Mouse (Mus musculus): Measurements from ENCODE around the gene Itgb1bp2. TPM values are rescaled to one million over a fixed set of nuclear protein-coding genes. Genes with fewer than 3 reads are reported as not detected.

The Itgb1bp2 gene
- 1.2 and 2.1 TPM in 2 replicates for polyA plus RNA-seq (2015; fragmentation: Nextera tagmentation; extraction: Ambion mirVana)

- no peaks in the 10 kb centered on the region for H3K4me1 ChIP-seq (ENCODE audit: control insufficient read depth, insufficient read depth, low read length)
- no peaks in the 10 kb centered on the region for H3K9me3 ChIP-seq (replicated peaks; ENCODE audit: control insufficient read depth, low read length, poor library complexity, severe bottlenecking)
- H3K27me3 ChIP-seq (ENCODE audit: control insufficient read depth, insufficient read depth, low read depth, low read length), result no peaks in the 10 kb centered on the region
- 75% methylated on average over 4 of the region's 4 CpGs for WGBS
- no peak within 1 kb of the TSS for H3K9ac ChIP-seq (ENCODE audit: low read depth, low read length)
- no peak within 1 kb of the TSS for H3K4me3 ChIP-seq (ENCODE audit: low read depth, low read length)
- H3K4me2 ChIP-seq (ENCODE audit: low read length), result no peak within 1 kb of the TSS
- no peak for ATAC-seq
- H3K27ac ChIP-seq (ENCODE audit: low read length), result no peak within 1 kb of the TSS
- peaks cover 10% of the 10 kb centered on the region for H3K36me3 ChIP-seq (ENCODE audit: control insufficient read depth, insufficient read depth, low read length)
Measured at GRCm38 (mm10) chrX:101448886-101449475, at the start of gene Itgb1bp2. TSS of gene Itgb1bp2 (plus strand) at chrX:101449088.

- peak overlapping the region; percentile 58 for H3K4me3 ChIP-seq (ENCODE audit: low read depth, low read length)
- peaks cover 17% of the 10 kb centered on the region for H3K4me1 ChIP-seq (ENCODE audit: control insufficient read depth, insufficient read depth, low read length)
- peak overlapping the region; percentile 76 for H3K9ac ChIP-seq (ENCODE audit: low read depth, low read length)
- 0 out of 2 replicates have a peak, but pooled peaks cover 2% of the 10 kb centered on the region for H3K36me3 ChIP-seq (ENCODE audit: control insufficient read depth, insufficient read depth, low read length)
- H3K9me3 ChIP-seq (replicated peaks; ENCODE audit: control insufficient read depth, low read length, poor library complexity, severe bottlenecking), result no peaks in the 10 kb centered on the region
- H3K27ac ChIP-seq (ENCODE audit: low read length), result peak overlapping the region; percentile 91
- no peaks in the 10 kb centered on the region for H3K27me3 ChIP-seq (ENCODE audit: control insufficient read depth, insufficient read depth, low read depth, low read length)
- H3K4me2 ChIP-seq (ENCODE audit: low read length), result peak overlapping the region; percentile 61
- WGBS, result 31% methylated on average over 31 of the region's 36 CpGs
- ATAC-seq, result no peak
Measured at GRCm38 (mm10) chrX:101418946-101419724, 29.8 kb upstream of the Itgb1bp2 start.

- Histone ChIP-seq H3K4me1 (ENCODE audit: control insufficient read depth, insufficient read depth, low read length) (peaks cover 17% of the 10 kb centered on the region), H3K4me2 (ENCODE audit: low read length) (peak overlapping the region; percentile 56), H3K27ac (ENCODE audit: low read length) (peak overlapping the region; percentile 91), H3K9me3 (replicated peaks; ENCODE audit: control insufficient read depth, low read length, poor library complexity, severe bottlenecking) (no peaks in the 10 kb centered on the region), H3K36me3 (ENCODE audit: control insufficient read depth, insufficient read depth, low read length) (0 out of 2 replicates have a peak, but pooled peaks cover 2% of the 10 kb centered on the region), H3K9ac (ENCODE audit: low read depth, low read length) (peak overlapping the region; percentile 76), H3K27me3 (ENCODE audit: control insufficient read depth, insufficient read depth, low read depth, low read length) (no peaks in the 10 kb centered on the region), H3K4me3 (ENCODE audit: low read depth, low read length) (peak overlapping the region; percentile 58)
- peak; percentile 96 for ATAC-seq
- 20% methylated on average over 50 of the region's 54 CpGs for WGBS
Measured at GRCm38 (mm10) chrX:101419725-101420699, 28.9 kb upstream of the Itgb1bp2 start.

- WGBS, result 33% methylated on average over 4 of the region's 4 CpGs
- Histone ChIP-seq H3K27ac (ENCODE audit: low read length) (peak within 1 kb of the TSS; percentile 91), H3K9me3 (replicated peaks; ENCODE audit: control insufficient read depth, low read length, poor library complexity, severe bottlenecking) (no peaks in the 10 kb centered on the region), H3K4me2 (ENCODE audit: low read length) (peak within 1 kb of the TSS; percentile 56), H3K4me1 (ENCODE audit: control insufficient read depth, insufficient read depth, low read length) (peaks cover 17% of the 10 kb centered on the region), H3K9ac (ENCODE audit: low read depth, low read length) (peak within 1 kb of the TSS; percentile 76), H3K27me3 (ENCODE audit: control insufficient read depth, insufficient read depth, low read depth, low read length) (no peaks in the 10 kb centered on the region), H3K4me3 (ENCODE audit: low read depth, low read length) (peak within 1 kb of the TSS; percentile 58), H3K36me3 (ENCODE audit: control insufficient read depth, insufficient read depth, low read length) (no peaks in the 10 kb centered on the region)
- ATAC-seq, result peak; percentile 5; the same call in 1 of the 2 replicates
Measured at GRCm38 (mm10) chrX:101420700-101421095, 28.2 kb upstream of the Itgb1bp2 start, which contains the start of gene Zmym3. TSS of gene Zmym3 (minus strand) at chrX:101420849.

GRCm38 (mm10) chrX:101423462-101423861 is 25.4 kb upstream of the Itgb1bp2 start:
- Histone ChIP-seq H3K27ac (ENCODE audit: low read length) (no peak overlapping the region), H3K9me3 (replicated peaks; ENCODE audit: control insufficient read depth, low read length, poor library complexity, severe bottlenecking) (no peaks in the 10 kb centered on the region), H3K36me3 (ENCODE audit: control insufficient read depth, insufficient read depth, low read length) (no peaks in the 10 kb centered on the region), H3K4me3 (ENCODE audit: low read depth, low read length) (no peak overlapping the region), H3K4me2 (ENCODE audit: low read length) (no peak overlapping the region), H3K27me3 (ENCODE audit: control insufficient read depth, insufficient read depth, low read depth, low read length) (no peaks in the 10 kb centered on the region), H3K9ac (ENCODE audit: low read depth, low read length) (no peak overlapping the region), H3K4me1 (ENCODE audit: control insufficient read depth, insufficient read depth, low read length) (peaks cover 3% of the 10 kb centered on the region; the same call in 1 of the 2 replicates)
- ATAC-seq, result no peak
- 78% methylated on average over 2 of the region's 2 CpGs for WGBS

GRCm38 (mm10) chrX:101427774-101428173 is 21.1 kb upstream of the Itgb1bp2 start:
- Histone ChIP-seq H3K9ac (ENCODE audit: low read depth, low read length) (no peak overlapping the region), H3K9me3 (replicated peaks; ENCODE audit: control insufficient read depth, low read length, poor library complexity, severe bottlenecking) (no peaks in the 10 kb centered on the region), H3K36me3 (ENCODE audit: control insufficient read depth, insufficient read depth, low read length) (no peaks in the 10 kb centered on the region), H3K27me3 (ENCODE audit: control insufficient read depth, insufficient read depth, low read depth, low read length) (no peaks in the 10 kb centered on the region), H3K27ac (ENCODE audit: low read length) (peak overlapping the region; percentile 38; the same call in 1 of the 2 replicates), H3K4me2 (ENCODE audit: low read length) (no peak overlapping the region), H3K4me1 (ENCODE audit: control insufficient read depth, insufficient read depth, low read length) (peaks cover 11% of the 10 kb centered on the region; the same call in 1 of the 2 replicates), H3K4me3 (ENCODE audit: low read depth, low read length) (no peak overlapping the region)
- no peak for ATAC-seq
- WGBS, result 0% methylated on average over 1 of the region's 1 CpGs

- H3K9me3 ChIP-seq (replicated peaks; ENCODE audit: control insufficient read depth, low read length, poor library complexity, severe bottlenecking), result no peaks in the 10 kb centered on the region
- H3K27ac ChIP-seq (ENCODE audit: low read length), result peak overlapping the region; percentile 88
- no peaks in the 10 kb centered on the region for H3K27me3 ChIP-seq (ENCODE audit: control insufficient read depth, insufficient read depth, low read depth, low read length)
- ATAC-seq, result peak; percentile 8; the same call in 1 of the 2 replicates
- 16% methylated on average over 7 of the region's 7 CpGs for WGBS
- H3K4me1 ChIP-seq (ENCODE audit: control insufficient read depth, insufficient read depth, low read length), result peaks cover 11% of the 10 kb centered on the region; the same call in 1 of the 2 replicates
- H3K4me2 ChIP-seq (ENCODE audit: low read length), result peak overlapping the region; percentile 49
- H3K4me3 ChIP-seq (ENCODE audit: low read depth, low read length), result peak overlapping the region; percentile 66
- no peak overlapping the region for H3K9ac ChIP-seq (ENCODE audit: low read depth, low read length)
- no peaks in the 10 kb centered on the region for H3K36me3 ChIP-seq (ENCODE audit: control insufficient read depth, insufficient read depth, low read length)
Measured at GRCm38 (mm10) chrX:101428785-101429141, 20.1 kb upstream of the Itgb1bp2 start.

GRCm38 (mm10) chrX:101429142-101429949 is 19.5 kb upstream of the Itgb1bp2 start, which contains the start of gene Nono:
TSS of gene Nono (plus strand) at chrX:101429318.
- Histone ChIP-seq H3K4me1 (ENCODE audit: control insufficient read depth, insufficient read depth, low read length) (peaks cover 11% of the 10 kb centered on the region; the same call in 1 of the 2 replicates), H3K9ac (ENCODE audit: low read depth, low read length) (peak within 1 kb of the TSS; percentile 79), H3K27me3 (ENCODE audit: control insufficient read depth, insufficient read depth, low read depth, low read length) (no peaks in the 10 kb centered on the region), H3K4me2 (ENCODE audit: low read length) (peak within 1 kb of the TSS; percentile 58), H3K4me3 (ENCODE audit: low read depth, low read length) (peak within 1 kb of the TSS; percentile 66), H3K27ac (ENCODE audit: low read length) (peak within 1 kb of the TSS; percentile 91), H3K9me3 (replicated peaks; ENCODE audit: control insufficient read depth, low read length, poor library complexity, severe bottlenecking) (no peaks in the 10 kb centered on the region), H3K36me3 (ENCODE audit: control insufficient read depth, insufficient read depth, low read length) (no peaks in the 10 kb centered on the region)
- WGBS, result 20% methylated on average over 49 of the region's 51 CpGs
- ATAC-seq, result peak; percentile 97

All from midbrain, embryonic 16.5 days (tissue).